Mouse (Mus musculus) common myeloid progenitor, adult 5-6 weeks (primary cell): Measurements from ENCODE around the gene C1qb. TPM values are rescaled to one million over a fixed set of nuclear protein-coding genes. Genes with fewer than 3 reads are reported as not detected.

Source experiments
- total RNA-seq: library from RNA; stranded (forward); fragments of 200-1000, 187-1606 nt; gene quantifications from 2 replicates; pipeline ENCODE4 v1.2.3, GENCODE M21; 2017

The C1qb gene
- total RNA-seq, 1 experiment from 2014 or later = 0.55 TPM

Other genes with a start within 250 kb of the C1qb start
- 2.6 and 6.4 TPM in 2 replicates for gene Ephb2, start 50.2 kb downstream of the C1qb start, total RNA-seq
- gene C1qc, start 6.9 kb upstream of the C1qb start, total RNA-seq = 0.63 TPM in 1 of 2 replicates, not detected in the other
- 1.5 and 2.7 TPM in 2 replicates for gene C1qa, start 12.6 kb upstream of the C1qb start, total RNA-seq
- gene Epha8, start 70.6 kb upstream of the C1qb start, total RNA-seq = not detected in 2 replicates
- gene Zbtb40, start 162.6 kb upstream of the C1qb start, total RNA-seq = 6.6 and 9.9 TPM in 2 replicates